Mouse (Mus musculus) 416B (cell line): ENCODE measurements around the gene Tubgcp3.
A peak's percentile ranks its signal among the peaks of the same experiment; 100 is the strongest.
"Not testable (repeated sequence)": the region's sequence is repeated elsewhere in the genome, so short reads cannot be mapped to it uniquely, and the experiment has no call there.

Experiments
- DNase-seq: peaks from one replicate; pipeline ENCODE4 v3.0.0; 2011; ENCODE audit warnings: low read depth

Tubgcp3 gene

GRCm38 (mm10) chr8:12641527-12641926 is 30.5 kb downstream of the Tubgcp3 start:
- no peak for DNase-seq

GRCm38 (mm10) chr8:12638446-12638845 is 33.6 kb downstream of the Tubgcp3 start:
- DNase-seq = no peak

GRCm38 (mm10) chr8:12635366-12635765 is 36.7 kb downstream of the Tubgcp3 start:
- DNase-seq = no peak

GRCm38 (mm10) chr8:12629079-12629478 is 43.0 kb downstream of the Tubgcp3 start:
- peak; percentile 21 for DNase-seq

- DNase-seq = no peak
Observed at GRCm38 (mm10) chr8:12625890-12626289, 46.2 kb downstream of the Tubgcp3 start.

DNA sequence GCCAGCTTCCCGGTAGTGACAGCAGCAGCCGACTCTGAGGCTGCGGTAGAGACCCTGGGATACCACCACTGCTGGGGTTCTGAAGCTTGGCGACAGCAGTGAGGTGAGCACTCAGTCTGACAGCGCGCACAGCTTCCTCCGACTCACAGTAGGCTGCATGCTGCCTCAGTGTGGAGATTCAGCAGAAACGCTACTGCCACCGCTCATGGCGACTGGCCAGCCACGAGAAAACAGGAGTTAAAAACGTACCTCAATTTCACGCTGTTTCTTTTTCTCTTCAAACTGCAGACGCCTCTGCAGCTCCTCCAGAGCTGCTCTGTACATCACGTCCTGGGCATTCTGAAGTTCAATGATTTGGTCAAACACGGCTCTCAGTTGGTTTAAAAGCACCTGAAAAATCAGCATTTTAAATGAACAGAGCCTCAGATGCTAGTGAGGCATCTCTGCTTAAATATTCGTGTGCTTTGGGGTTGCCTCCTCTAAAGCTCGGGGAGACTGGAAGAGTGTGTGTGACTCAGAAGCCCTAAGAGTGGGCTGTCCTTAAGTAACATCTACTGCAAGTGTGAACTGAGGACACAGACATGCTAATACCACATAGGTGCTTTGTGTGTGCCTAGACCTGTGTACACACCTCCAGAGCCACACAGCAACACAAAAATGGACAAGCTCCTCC is 50.4 kb downstream of the Tubgcp3 start:
- DNase-seq = no peak

GRCm38 (mm10) chr8:12617369-12617768 is 54.7 kb downstream of the Tubgcp3 start:
- DNase-seq = not testable (repeated sequence)

GRCm38 (mm10) chr8:12613201-12613600 is 58.8 kb downstream of the Tubgcp3 start:
- no peak for DNase-seq

- DNase-seq = no peak
Observed at GRCm38 (mm10) chr8:12609752-12610449, 62.1 kb downstream of the Tubgcp3 start.

DNA sequence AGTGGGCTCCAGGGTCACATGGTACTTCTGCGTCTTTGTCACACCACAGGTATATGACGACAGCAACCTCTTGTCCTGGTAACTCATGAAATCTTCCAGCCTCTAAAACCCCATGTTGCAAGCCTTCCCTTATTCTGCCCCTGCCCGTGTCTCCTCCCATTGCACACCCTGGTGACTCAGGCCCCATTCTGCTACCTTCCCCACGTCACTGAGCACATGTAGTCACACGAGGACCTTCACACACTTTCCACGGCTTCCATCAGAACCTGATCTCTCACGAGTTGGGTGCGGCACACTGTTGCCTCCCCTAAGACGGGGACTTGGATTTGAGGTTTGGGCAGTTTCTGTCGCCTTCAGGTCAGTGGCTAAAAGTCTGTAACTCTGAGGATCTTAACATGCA is 63.2 kb downstream of the Tubgcp3 start:
- DNase-seq = no peak

- peak; percentile 68 for DNase-seq
Observed at GRCm38 (mm10) chr8:12607223-12607622, 64.8 kb downstream of the Tubgcp3 start.

DNA sequence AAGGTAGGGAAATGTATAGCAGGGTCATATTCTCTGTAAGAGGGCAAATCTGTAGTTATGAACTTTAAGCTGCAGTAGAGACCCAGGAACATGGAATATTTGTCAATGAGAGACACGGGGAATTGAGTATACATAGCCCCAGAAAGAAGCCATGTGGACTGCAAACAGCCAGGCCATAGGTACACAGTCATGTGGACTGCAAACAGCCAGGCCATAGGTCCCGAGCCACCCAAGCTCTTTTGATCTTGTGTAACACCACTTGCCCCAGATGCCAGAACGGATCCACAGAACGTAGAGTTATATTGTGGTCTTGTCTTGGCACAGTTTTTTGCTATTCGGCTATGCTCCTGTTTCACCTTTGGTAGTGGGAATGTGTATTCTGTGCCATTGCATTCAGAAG is 88.3 kb downstream of the Tubgcp3 start:
- DNase-seq = no peak

DNA sequence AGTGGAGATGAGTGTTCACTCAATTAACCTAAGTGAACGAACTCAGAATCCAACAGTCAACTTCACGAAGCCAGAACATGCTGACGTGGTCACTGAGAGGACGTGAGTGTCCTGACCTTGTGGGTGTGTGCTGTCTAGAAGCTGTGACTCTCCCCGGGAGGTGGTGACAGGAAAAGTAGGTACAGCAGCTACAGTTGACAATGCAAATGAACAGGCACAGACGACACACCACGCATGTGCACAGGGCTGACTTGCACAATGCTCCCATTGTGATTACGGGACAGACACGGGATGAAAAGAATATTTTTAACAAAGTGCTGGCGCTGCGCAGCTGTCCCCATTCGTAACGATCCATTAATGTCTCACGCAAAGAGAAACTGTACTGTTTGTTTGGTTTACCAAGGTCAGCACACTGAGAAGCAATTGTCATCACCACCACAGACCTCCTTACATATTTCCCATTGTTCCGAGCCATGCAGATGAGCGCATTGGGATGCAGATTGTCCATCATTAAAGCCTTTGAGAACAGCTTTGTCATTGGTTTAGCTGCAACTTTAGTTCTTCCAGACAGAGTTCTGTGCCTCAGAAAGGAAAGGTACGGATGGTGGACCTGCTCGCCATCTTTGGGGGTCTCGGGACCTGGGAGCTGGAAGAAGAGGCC is 92.6 kb downstream of the Tubgcp3 start:
- not testable (repeated sequence) for DNase-seq

GRCm38 (mm10) chr8:12576739-12577138 is 95.3 kb downstream of the Tubgcp3 start:
- no peak for DNase-seq

- peak; percentile 23 for DNase-seq
Observed at GRCm38 (mm10) chr8:12576003-12576402, 96.0 kb downstream of the Tubgcp3 start.

DNA sequence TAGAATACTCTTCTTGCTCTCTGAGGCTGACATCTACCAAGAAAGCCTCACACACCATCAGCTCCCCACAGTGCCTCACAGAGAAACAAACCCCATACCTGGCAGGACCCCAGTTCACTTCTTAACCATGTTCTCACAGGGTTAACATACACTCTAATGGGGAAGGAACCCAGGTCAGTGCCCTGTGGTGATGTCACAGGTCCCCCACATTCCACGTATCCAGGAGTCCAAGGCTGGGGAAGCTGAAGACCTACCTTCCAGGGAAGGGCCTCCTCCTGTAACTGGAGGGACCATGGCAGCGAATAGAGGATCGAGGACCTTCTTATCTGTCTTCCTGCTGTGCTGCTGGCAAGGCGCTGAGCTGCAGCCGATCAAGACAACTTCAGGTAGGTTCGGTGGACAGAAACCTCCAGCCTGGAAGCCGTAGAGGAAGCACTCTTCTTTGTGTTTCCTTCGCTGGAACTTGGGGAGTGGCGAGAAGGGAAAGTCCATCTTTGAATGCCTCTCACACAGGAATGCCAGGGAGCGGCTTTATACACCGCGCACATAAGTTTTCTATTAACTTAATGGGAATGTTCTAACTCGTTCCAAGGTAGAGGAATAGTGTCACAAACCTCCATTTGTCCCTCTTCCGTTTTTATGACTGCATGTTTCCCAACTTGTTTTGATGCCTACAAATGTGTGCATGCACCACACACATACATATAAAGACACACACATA is 99.1 kb downstream of the Tubgcp3 start, which contains the start of gene Spaca7:
Spaca7 (plus strand) TSS at position 216 of the 721 bp plus-strand sequence.
- DNase-seq = no peak

DNA sequence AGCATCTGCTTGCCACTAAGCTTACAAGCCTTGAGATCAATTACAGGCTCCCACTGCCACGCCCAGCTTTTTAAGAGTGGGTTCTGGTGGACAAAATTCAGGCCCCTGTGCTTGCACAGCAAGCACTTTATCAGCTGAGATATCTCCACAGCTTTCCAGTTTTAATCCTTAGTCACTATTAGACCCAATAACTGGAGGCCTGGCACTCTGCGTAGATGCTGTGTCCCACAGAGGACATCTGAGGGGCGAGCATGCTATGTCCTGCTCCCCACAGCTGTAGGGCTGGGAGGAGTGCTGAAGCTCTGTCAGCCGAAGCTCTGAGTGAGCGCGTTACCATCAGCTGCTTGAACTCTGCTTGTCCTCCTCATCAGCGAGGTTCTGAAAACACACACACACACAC is 105.5 kb downstream of the Tubgcp3 start:
- no peak for DNase-seq

DNA sequence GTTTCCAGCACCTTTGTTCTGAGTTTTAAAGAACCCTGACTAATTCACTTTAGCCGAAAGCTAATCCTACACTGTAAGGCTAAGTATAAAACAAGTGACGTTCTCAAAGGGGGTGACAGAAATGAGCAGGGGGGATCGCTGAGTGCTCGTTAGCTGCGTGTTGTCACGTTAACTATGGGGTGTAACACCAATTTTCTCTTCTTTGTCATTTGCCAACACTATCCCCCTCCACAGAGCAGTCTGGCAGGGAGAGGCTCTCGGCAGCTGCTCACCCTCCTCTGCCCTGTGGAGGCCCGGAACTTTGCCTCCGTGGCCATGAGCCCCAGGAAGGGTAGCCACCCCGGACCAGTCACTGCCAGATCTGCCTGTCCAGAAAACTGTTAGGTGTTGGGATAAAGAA is 106.6 kb downstream of the Tubgcp3 start:
- DNase-seq = no peak

DNA sequence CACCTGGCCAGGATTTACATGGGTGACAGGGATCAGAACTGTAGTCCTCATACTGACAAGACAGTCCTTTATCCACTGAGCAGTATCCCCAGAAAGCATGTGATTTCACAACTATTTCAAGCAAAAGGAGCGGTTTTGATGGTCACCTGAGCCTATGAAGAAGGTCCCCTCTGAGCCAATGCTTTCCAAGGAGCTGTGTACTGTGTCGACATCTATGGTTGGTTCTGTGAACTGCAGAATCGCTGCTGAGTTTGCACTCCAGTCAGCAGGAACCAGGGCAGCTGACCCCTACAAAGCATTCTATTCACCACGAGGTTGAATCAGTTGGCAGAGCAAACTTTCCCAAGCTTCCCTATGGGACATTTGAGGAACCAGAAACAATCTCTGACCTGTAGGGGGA is 107.7 kb downstream of the Tubgcp3 start:
- peak; percentile 50 for DNase-seq
